Mouse (Mus musculus) neural tube, embryonic 14.5 days (tissue): ENCODE results near the gene 1110008P14Rik. TPM values are rescaled to one million over a fixed set of nuclear protein-coding genes. Genes with fewer than 3 reads are reported as not detected.

Experiments used
- ATAC-seq: fragments of 200-750 bp; cut with Nextera tagmentation; 2 replicates; pipeline ENCODE4 v1.8.0; 2017; ENCODE audit warnings: low read depth, mild to moderate bottlenecking, moderate TSS enrichment, moderate library complexity
- H3K27ac ChIP-seq: fragments of 300-500 bp; sonication (generic); 2 replicates; pipeline ENCODE4 v1.5.1; 2014; ENCODE audit warnings: low read depth, mild to moderate bottlenecking, control low read depth, low read length, moderate library complexity, mixed read lengths
- H3K27me3 ChIP-seq: fragments of 300-500 bp; sonication (generic); 2 replicates; pipeline ENCODE4 v1.6.1; 2014; ENCODE audit warnings: low read length; ENCODE audit not compliant: control insufficient read depth, insufficient read depth
- H3K36me3 ChIP-seq: fragments of 300-500 bp; sonication (generic); 2 replicates; pipeline ENCODE4 v1.6.1; 2014; ENCODE audit warnings: low read length, mixed read lengths; ENCODE audit not compliant: control insufficient read depth, insufficient read depth
- H3K4me1 ChIP-seq: fragments of 300-500 bp; sonication (generic); 2 replicates; pipeline ENCODE4 v1.6.1; 2014; ENCODE audit warnings: low read length; ENCODE audit not compliant: control insufficient read depth, insufficient read depth
- H3K4me2 ChIP-seq: fragments of 300-500 bp; sonication (generic); 2 replicates; pipeline ENCODE4 v1.6.1; 2014; ENCODE audit warnings: mild to moderate bottlenecking, low read depth, low read length, control low read depth
- H3K4me3 ChIP-seq: fragments of 300-500 bp; sonication (generic); 2 replicates; pipeline ENCODE4 v1.5.1; 2014; ENCODE audit warnings: low read depth, low read length, control low read depth, mixed read lengths
- H3K9ac ChIP-seq: fragments of 300-500 bp; sonication (generic); replicated peaks from 2 replicates; pipeline ENCODE4 v1.6.1; 2014; ENCODE audit warnings: low read depth, mild to moderate bottlenecking, control low read depth, low read length, mixed read lengths
- H3K9me3 ChIP-seq: fragments of 300-500 bp; sonication (generic); 2 replicates; pipeline ENCODE4 v1.6.1; 2016; ENCODE audit warnings: low read length; ENCODE audit not compliant: control insufficient read depth
- WGBS: fragments of 180-500 bp; shearing (Covaris S2); extraction: QIAGEN DNeasy Blood & Tissue Kit; methylation state at CpG from one replicate; pipeline ENCODE4 v1.1.7; 2014; 5-methylcytosine and 5-hydroxymethylcytosine counted together
- polyA plus RNA-seq: library from polyadenylated mRNA; unstranded; fragments of >200 nt; fragmentation: Nextera tagmentation; extraction: Ambion mirVana; gene quantifications from 2 replicates; pipeline ENCODE4 v1.2.1, GENCODE M21; 2014

Gene 1110008P14Rik
- polyA plus RNA-seq, 1 experiment from 2014 or later: 198 TPM

DNA sequence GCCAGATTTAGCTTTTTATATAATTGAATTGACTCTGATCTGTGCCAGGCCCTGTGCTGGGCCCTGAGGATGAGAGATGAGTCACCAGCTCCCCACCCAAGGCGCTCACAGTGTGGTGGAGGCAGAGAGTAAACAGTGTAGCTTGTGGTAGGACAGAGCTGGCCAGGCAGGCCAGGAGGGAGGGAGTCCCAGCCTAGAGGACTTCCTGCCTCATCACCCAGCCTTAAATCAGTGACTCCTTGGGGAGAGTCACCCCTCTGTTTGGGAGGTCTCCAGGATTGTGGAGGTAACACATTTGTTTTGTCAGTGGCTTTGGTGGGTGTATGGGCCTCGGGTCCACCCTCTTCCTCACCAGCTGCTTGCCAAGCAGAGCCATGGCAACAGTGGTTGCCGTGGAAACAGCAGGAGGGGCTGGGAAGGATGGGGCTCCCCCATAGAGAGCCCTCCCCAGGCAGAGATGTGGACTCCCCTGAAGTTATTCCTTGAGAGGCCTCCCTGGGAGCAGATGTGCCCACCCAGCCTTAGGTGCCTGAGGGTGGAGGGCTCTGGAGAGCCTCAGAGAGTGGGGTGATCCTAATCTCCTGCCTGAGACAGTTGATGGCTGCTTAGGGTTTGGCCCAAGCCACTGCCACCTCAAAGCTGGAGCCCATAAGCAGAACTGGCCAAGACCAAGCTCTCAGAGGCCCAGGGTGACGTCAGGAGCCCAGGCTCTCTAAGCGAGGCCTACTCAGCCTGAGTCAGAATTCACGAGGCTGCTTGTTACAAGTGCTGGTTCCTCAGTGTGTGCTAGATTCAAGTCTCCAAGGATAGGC is 39.0 kb downstream of the 1110008P14Rik start:
- H3K27ac ChIP-seq: no peak overlapping the region
- peaks cover 2% of the 10 kb centered on the region; the same call in 1 of the 2 replicates for H3K4me1 ChIP-seq
- no peaks in the 10 kb centered on the region for H3K27me3 ChIP-seq
- 70% methylated on average over 6 of the region's 6 CpGs for WGBS
- no peaks in the 10 kb centered on the region for H3K9me3 ChIP-seq
- no peak overlapping the region for H3K9ac ChIP-seq
- H3K4me3 ChIP-seq: no peak overlapping the region
- H3K4me2 ChIP-seq: no peak overlapping the region
- ATAC-seq: no peak; the same call in 1 of the 2 replicates
- H3K36me3 ChIP-seq: peaks cover 10% of the 10 kb centered on the region; the same call in 1 of the 2 replicates

DNA sequence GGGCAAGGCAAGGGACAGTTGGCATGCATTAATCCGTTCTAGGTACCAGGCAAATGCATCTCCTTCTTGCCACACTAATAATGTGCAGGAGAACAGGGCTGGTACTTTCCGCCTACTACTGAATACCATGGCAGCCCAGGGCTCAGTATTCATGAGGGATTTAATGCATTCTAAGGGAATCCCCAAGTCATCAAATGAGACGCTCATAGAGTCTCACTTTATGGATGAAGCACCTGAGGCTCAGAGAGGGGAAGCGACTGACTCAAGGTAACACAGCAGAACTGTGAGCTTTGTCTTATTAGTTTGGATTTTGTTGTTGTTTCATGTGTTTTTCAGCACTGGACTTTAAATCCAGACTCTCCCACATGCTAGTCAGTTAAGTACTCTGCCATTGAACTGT is 39.7 kb downstream of the 1110008P14Rik start:
- Histone ChIP-seq H3K27me3 (no peaks in the 10 kb centered on the region), H3K4me1 (peaks cover 2% of the 10 kb centered on the region; the same call in 1 of the 2 replicates), H3K27ac (no peak overlapping the region), H3K9ac (no peak overlapping the region), H3K4me2 (no peak overlapping the region), H3K36me3 (peaks cover 17% of the 10 kb centered on the region; the same call in 1 of the 2 replicates), H3K4me3 (no peak overlapping the region), H3K9me3 (no peaks in the 10 kb centered on the region)
- ATAC-seq: no peak
- WGBS: 83% methylated on average over 4 of the region's 4 CpGs

DNA sequence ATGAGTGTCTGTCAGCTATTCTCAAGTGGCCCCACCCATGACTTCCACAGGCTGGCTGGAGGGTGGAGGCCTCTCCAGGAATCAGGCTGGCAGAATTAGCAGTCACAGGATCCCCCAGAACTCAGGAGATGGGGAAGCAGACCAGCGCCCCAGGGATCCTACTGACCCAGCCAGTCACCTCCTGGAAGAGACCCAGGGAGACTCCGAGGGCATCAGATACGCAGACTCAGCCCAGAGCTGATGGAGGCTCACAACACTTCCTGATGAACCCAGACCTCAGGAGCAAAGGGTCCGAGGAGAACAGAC is 40.2 kb downstream of the 1110008P14Rik start:
- Histone ChIP-seq H3K4me1 (peaks cover 2% of the 10 kb centered on the region; the same call in 1 of the 2 replicates), H3K36me3 (peaks cover 15% of the 10 kb centered on the region; the same call in 1 of the 2 replicates), H3K4me2 (no peak overlapping the region), H3K9ac (no peak overlapping the region), H3K27ac (no peak overlapping the region), H3K27me3 (no peaks in the 10 kb centered on the region), H3K9me3 (no peaks in the 10 kb centered on the region), H3K4me3 (no peak overlapping the region)
- WGBS: 84% methylated on average over 4 of the region's 4 CpGs
- no peak for ATAC-seq

DNA sequence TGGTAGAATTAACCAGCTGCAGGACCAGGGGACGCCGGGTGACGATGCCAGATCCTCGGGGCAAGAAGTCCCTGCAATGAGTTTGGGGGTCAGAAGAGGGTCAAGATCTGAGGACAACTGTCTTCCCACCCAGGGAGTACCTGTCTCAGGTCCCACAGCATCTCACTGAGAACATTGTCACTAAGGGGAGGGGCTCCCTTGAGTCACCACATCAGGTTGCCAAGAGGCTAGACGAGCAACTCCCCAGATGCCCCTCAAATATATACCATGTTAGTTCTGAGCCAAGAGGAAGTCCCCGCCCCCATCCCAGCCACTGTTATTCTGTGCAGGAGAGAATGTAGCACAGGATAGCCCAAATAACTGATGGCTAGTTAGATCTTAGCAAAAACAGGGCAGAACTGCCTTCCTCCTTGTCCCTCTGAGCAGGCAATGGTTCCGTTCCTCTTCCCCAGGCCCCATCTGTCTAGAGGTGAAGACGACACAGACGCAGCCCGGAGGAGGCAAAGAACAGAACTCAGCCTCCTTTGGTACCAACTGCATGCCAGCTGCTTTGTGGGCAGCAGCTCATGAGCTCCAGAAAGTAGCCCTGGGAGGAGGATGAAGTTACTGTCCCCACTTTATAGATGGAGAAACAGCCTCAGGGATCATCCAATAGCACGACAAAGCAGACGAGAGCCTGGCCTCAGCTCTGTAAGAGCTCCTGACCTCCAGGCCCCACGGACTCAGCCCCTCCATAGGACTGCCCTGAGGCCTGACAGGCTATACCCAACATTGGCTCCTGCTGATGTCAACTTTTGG is 40.7 kb downstream of the 1110008P14Rik start:
- Histone ChIP-seq H3K27me3 (no peaks in the 10 kb centered on the region), H3K9ac (no peak overlapping the region), H3K4me1 (peaks cover 2% of the 10 kb centered on the region; the same call in 1 of the 2 replicates), H3K4me2 (no peak overlapping the region), H3K36me3 (peaks cover 16% of the 10 kb centered on the region; the same call in 1 of the 2 replicates), H3K4me3 (no peak overlapping the region), H3K27ac (no peak overlapping the region), H3K9me3 (no peaks in the 10 kb centered on the region)
- ATAC-seq: no peak
- 84% methylated on average over 13 of the region's 13 CpGs for WGBS

DNA sequence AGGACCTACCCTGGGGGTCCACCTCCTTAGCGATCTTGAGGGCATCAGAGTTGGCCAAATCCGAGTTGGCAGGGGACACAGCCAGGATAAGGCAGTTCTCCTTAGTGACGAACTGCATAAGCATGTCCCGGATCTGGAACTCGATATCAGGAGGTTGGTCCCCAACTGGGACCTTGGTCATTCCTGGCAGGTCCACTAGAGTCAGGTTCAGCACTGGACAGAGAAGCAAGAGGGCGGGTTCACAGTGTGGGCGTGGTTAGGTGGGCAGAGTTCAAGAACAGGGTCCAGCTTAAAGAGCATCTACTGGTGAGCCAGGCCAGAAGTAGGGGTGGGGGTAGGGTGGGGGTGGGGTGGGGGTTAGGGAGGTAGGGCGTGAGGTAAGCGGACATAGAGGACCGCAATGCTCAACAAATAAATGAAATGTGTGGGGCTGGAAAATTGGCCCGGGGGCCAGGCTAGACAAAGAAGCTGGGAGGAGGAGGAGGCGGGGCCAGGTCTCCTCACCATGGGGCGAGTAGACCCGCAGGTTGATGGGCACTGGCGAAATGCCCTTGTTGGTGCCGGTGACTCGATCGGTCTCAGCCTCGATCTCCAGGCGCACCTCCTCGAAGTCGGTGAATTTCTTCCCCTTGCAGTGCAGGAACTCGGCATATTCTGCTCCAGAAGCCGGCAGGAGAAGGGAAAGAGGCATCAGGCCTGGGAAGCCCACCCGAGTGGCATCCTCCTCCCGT is 41.7 kb downstream of the 1110008P14Rik start:
- Histone ChIP-seq H3K4me2 (no peak overlapping the region), H3K27me3 (no peaks in the 10 kb centered on the region), H3K4me1 (peaks cover 2% of the 10 kb centered on the region; the same call in 1 of the 2 replicates), H3K36me3 (peaks cover 24% of the 10 kb centered on the region), H3K4me3 (no peak overlapping the region), H3K9ac (no peak overlapping the region), H3K9me3 (no peaks in the 10 kb centered on the region), H3K27ac (no peak overlapping the region)
- ATAC-seq: no peak
- WGBS: 39% methylated on average over 26 of the region's 26 CpGs

DNA sequence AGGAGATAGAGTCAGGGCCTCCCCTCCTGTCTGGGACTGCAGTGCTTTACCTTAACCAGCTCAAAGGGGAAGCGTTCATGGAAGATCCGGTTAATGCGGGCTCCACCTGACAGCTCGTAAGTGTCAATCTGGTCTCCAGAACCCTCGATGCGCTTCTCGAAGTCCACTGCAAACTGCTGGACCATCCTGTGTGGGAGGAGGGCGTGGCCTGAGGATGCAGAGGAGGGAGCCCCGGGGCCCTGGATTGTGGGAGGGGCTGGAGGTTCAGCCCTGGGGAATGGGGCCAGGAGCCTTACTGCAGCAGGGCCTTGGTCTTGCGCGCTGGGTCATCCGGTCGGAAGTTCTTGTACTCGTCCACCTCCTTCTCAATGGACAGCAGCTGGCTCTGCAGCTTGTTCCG is 45.9 kb downstream of the 1110008P14Rik start:
- 54% methylated on average over 15 of the region's 15 CpGs for WGBS
- H3K9me3 ChIP-seq: no peaks in the 10 kb centered on the region
- H3K27ac ChIP-seq: no peak overlapping the region
- H3K36me3 ChIP-seq: peaks cover 45% of the 10 kb centered on the region
- H3K4me1 ChIP-seq: no peaks in the 10 kb centered on the region
- no peak overlapping the region for H3K4me2 ChIP-seq
- H3K9ac ChIP-seq: 0 out of 2 replicates have a peak overlapping the region, but pooled peaks have one; percentile 21
- no peaks in the 10 kb centered on the region for H3K27me3 ChIP-seq
- H3K4me3 ChIP-seq: no peak overlapping the region
- ATAC-seq: no peak

DNA sequence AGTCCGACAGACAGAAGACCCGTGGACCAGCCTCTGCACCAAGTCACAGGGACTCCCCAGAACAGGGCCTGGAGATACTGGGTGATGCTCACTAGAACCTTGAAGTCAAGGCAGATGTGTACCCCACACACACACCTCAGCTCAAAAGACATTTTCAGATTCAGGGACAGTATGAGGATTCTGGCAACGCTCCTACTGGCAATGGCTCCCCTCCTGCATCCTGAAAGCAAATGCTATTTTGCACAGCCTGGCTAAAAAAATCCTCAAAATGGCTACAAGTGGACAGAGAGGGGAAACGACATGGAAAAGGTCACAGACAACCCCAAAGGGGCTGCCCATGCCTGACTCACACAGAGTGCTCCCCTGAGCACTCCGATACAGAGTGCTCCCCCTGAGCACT is 49.6 kb downstream of the 1110008P14Rik start:
- no peak for ATAC-seq

DNA sequence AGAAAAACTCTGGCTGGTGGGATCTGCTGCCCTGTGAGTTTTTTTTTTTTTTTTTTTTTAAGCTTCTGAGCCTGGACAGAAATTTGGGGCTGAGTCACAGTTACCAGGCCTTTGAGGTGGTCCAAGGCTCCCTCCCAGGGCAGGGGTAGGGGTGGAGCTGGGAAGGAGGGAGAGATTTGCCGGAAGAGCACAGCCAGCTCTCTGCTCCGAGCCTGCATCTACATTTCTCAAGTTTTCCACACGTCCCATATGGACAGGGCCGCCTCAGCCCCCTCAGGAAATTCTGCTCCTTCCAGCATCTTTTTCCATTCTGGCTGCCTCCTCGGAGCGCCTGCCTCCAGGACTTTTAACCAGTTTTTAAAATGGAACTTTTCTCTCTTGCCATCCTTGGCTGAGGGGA is 52.2 kb downstream of the 1110008P14Rik start:
- Histone ChIP-seq H3K9ac (no peak overlapping the region), H3K27ac (no peak overlapping the region), H3K4me2 (no peak overlapping the region), H3K4me3 (no peak overlapping the region), H3K27me3 (no peaks in the 10 kb centered on the region), H3K4me1 (no peaks in the 10 kb centered on the region), H3K36me3 (peaks cover 19% of the 10 kb centered on the region; the same call in 1 of the 2 replicates), H3K9me3 (no peaks in the 10 kb centered on the region)
- WGBS: 42% methylated on average over 6 of the region's 6 CpGs
- ATAC-seq: no peak

More for the DNA sequence above, 49.6 kb downstream of the 1110008P14Rik start:
- Histone ChIP-seq H3K4me1 (no peaks in the 10 kb centered on the region), H3K4me3 (no peak overlapping the region), H3K27ac (no peak overlapping the region), H3K27me3 (no peaks in the 10 kb centered on the region), H3K9ac (no peak overlapping the region), H3K9me3 (no peaks in the 10 kb centered on the region), H3K4me2 (no peak overlapping the region), H3K36me3 (peaks cover 34% of the 10 kb centered on the region)
- 82% methylated on average over 5 of the region's 5 CpGs for WGBS
